In the genomic region with DNA sequence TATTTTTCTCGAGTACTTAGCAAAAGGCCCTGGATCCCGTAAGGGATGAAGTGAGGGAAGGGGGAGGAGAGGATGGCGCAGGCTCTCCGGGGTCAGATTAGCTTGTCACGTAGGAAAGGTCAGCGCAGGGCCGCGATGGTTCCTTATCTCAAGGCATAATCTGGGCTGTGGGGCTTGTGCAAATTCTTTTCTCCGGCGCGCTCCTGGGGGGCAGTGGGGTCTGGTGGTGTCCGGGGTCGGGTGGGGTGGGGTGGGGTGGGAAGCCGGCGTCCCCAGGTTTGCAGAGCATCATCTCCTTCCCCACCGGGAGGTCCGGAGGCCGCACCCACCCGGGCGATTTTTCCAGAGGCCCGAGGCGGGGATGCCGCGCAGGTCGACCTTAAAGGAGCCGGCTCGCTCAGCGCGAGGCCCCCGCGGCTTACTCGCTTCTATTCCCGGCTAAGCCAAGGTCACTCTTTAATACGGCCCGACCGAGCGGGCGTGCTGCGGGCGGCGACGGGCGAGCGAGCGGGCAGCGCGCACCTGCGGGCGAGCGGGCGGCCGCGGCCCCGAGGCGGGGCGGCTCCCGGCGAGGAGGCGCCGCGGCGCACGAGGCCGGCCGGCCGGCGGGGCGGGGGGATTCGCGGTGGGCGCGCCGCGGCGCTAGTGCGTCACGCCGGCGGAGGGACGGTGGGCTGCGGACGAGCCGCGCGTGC, we compare ENCODE assay signal across 8 mouse cellular contexts. TPM values are rescaled to one million over a fixed set of nuclear protein-coding genes. Genes with fewer than 3 reads are reported as not detected.
A peak's percentile ranks its signal among the peaks of the same experiment; 100 is the strongest.
DNase-seq lines count a peak whose midpoint lies in the region; ATAC-seq lines count a peak whose summit lies in the region.

No protein-coding gene starts in this region.

- H3K27ac ChIP-seq in heart, embryonic 10.5 days, result peak overlapping the region; percentile 97
- H3K27ac ChIP-seq in embryonic facial prominence, embryonic 11.5 days (replicated peaks; ENCODE audit: low read depth, low read length), result no peak overlapping the region
- H3K27ac ChIP-seq in hindbrain, embryonic 12.5 days, result peak overlapping the region; percentile 93
- H3K27ac ChIP-seq in liver, embryonic 13.5 days, result peak overlapping the region; percentile 56

- DNase-seq in heart, embryonic 10.5 days (ENCODE audit: low spot score), result peak; percentile 83
- no peak for DNase-seq in heart, postnatal 36 days
- DNase-seq in ZHBTc4 (ENCODE audit: low read depth, low spot score), result peak; percentile 90
- peak; percentile 61 for DNase-seq in embryonic facial prominence, embryonic 11.5 days (ENCODE audit: low spot score)
- DNase-seq in liver, embryonic 13.5 days, result peak; percentile 40
- DNase-seq in right cerebral cortex, postnatal 4 days, result peak; percentile 67
- DNase-seq in spleen, postnatal 4 days (ENCODE audit: low spot score in 2 of 2), result no peak

- no peaks in the 10 kb centered on the region for H3K27me3 ChIP-seq in heart, embryonic 10.5 days (ENCODE audit: insufficient read depth, poor library complexity, severe bottlenecking)
- no peaks in the 10 kb centered on the region for H3K27me3 ChIP-seq in embryonic facial prominence, embryonic 11.5 days (ENCODE audit: control insufficient read depth, insufficient read depth, low read length)
- peaks cover 20% of the 10 kb centered on the region for H3K27me3 ChIP-seq in hindbrain, embryonic 12.5 days
- peaks cover 23% of the 10 kb centered on the region for H3K27me3 ChIP-seq in liver, embryonic 13.5 days

- 3% methylated on average over 85 of the region's 85 CpGs for WGBS in heart, embryonic 10.5 days
- WGBS in embryonic facial prominence, embryonic 11.5 days, result under 1% methylated on average over 69 of the region's 85 CpGs
- WGBS in hindbrain, embryonic 12.5 days, result under 1% methylated on average over 61 of the region's 85 CpGs
- WGBS in liver, embryonic 13.5 days (ENCODE audit: insufficient replicate concordance), result under 1% methylated on average over 63 of the region's 85 CpGs

- 0 out of 2 replicates have a peak, but pooled peaks cover 3% of the 10 kb centered on the region for H3K36me3 ChIP-seq in heart, embryonic 10.5 days
- H3K36me3 ChIP-seq in embryonic facial prominence, embryonic 11.5 days (replicated peaks; ENCODE audit: control insufficient read depth, insufficient read depth, low read depth, low read length), result no peaks in the 10 kb centered on the region
- H3K36me3 ChIP-seq in hindbrain, embryonic 12.5 days, result no peaks in the 10 kb centered on the region
- no peaks in the 10 kb centered on the region for H3K36me3 ChIP-seq in liver, embryonic 13.5 days

- H3K9ac ChIP-seq in embryonic facial prominence, embryonic 11.5 days (replicated peaks; ENCODE audit: low read length), result peak overlapping the region; percentile 84
- H3K9ac ChIP-seq in hindbrain, embryonic 12.5 days, result peak overlapping the region; percentile 86
- H3K9ac ChIP-seq in liver, embryonic 13.5 days, result peak overlapping the region; percentile 83

- peaks cover 13% of the 10 kb centered on the region for H3K4me1 ChIP-seq in heart, embryonic 10.5 days
- H3K4me1 ChIP-seq in embryonic facial prominence, embryonic 11.5 days (ENCODE audit: control insufficient read depth, insufficient read depth, low read length), result no peaks in the 10 kb centered on the region
- peaks cover 9% of the 10 kb centered on the region; the same call in 1 of the 2 replicates for H3K4me1 ChIP-seq in hindbrain, embryonic 12.5 days
- H3K4me1 ChIP-seq in liver, embryonic 13.5 days (replicated peaks), result peaks cover 48% of the 10 kb centered on the region

- peak overlapping the region; percentile 93 for H3K4me3 ChIP-seq in heart, embryonic 10.5 days
- H3K4me3 ChIP-seq in embryonic facial prominence, embryonic 11.5 days (ENCODE audit: low read depth, low read length), result peak overlapping the region; percentile 78
- peak overlapping the region; percentile 90 for H3K4me3 ChIP-seq in hindbrain, embryonic 12.5 days
- H3K4me3 ChIP-seq in liver, embryonic 13.5 days (replicated peaks), result peak overlapping the region; percentile 85

- peak; percentile 54 for ATAC-seq in embryonic facial prominence, embryonic 11.5 days (replicated peaks; ENCODE audit: insufficient number of reproducible peaks, low FRiP score, low TSS enrichment, low read depth)
- ATAC-seq in hindbrain, embryonic 12.5 days (ENCODE audit: low FRiP score), result peak; percentile 85
- ATAC-seq in liver, embryonic 13.5 days (ENCODE audit: low read depth), result peak; percentile 30

- H3K9me3 ChIP-seq in heart, embryonic 10.5 days, result no peaks in the 10 kb centered on the region
- no peaks in the 10 kb centered on the region for H3K9me3 ChIP-seq in embryonic facial prominence, embryonic 11.5 days (replicated peaks; ENCODE audit: control insufficient read depth, low read length)
- H3K9me3 ChIP-seq in hindbrain, embryonic 12.5 days (replicated peaks), result no peaks in the 10 kb centered on the region
- H3K9me3 ChIP-seq in liver, embryonic 13.5 days (replicated peaks), result no peaks in the 10 kb centered on the region

- intact Hi-C loops in heart, postnatal 36 days (cut with DNase I), result no loop called here

- H3K4me2 ChIP-seq in embryonic facial prominence, embryonic 11.5 days (ENCODE audit: low read depth, low read length), result peak overlapping the region; percentile 95
- H3K4me2 ChIP-seq in hindbrain, embryonic 12.5 days (replicated peaks), result peak overlapping the region; percentile 84
- peak overlapping the region; percentile 100 for H3K4me2 ChIP-seq in liver, embryonic 13.5 days

RNA-seq across cellular contexts. Expression of a gene that starts 4.0 kb away (rescaled TPM):
- 12.7 and 16.3 TPM in 2 replicates for polyA plus RNA-seq in heart, embryonic 10.5 days (2016; fragmentation: Nextera tagmentation; extraction: Ambion mirVana)
- under 1 TPM; 0.22 to 0.69 TPM for total RNA-seq in heart, postnatal 36 days (2021)
- 8.9 and 9.1 TPM in 2 replicates for polyA plus RNA-seq in embryonic facial prominence, embryonic 11.5 days (2014; fragmentation: Nextera tagmentation; extraction: Ambion mirVana)
- polyA plus RNA-seq in hindbrain, embryonic 12.5 days (2016; fragmentation: Nextera tagmentation; extraction: Ambion mirVana), result 14.8 and 14.9 TPM in 2 replicates
- 2.1 and 2.3 TPM in 2 replicates for polyA plus RNA-seq in liver, embryonic 13.5 days (2015; fragmentation: Nextera tagmentation; extraction: Ambion mirVana)

RNA-seq across cellular contexts. Expression of a gene that starts 28.0 kb away (rescaled TPM):
- polyA plus RNA-seq in heart, embryonic 10.5 days (2016; fragmentation: Nextera tagmentation; extraction: Ambion mirVana), result 1.9 and 3.1 TPM in 2 replicates
- 1 to 10 TPM in 1 of 2 experiments, under 1 TPM in 1; 0.46 to 8.8 TPM for total RNA-seq in heart, postnatal 36 days (2021)
- polyA plus RNA-seq in embryonic facial prominence, embryonic 11.5 days (2014; fragmentation: Nextera tagmentation; extraction: Ambion mirVana), result 0.42 and 1.4 TPM in 2 replicates
- 0.40 and 1.4 TPM in 2 replicates for polyA plus RNA-seq in hindbrain, embryonic 12.5 days (2016; fragmentation: Nextera tagmentation; extraction: Ambion mirVana)
- polyA plus RNA-seq in liver, embryonic 13.5 days (2015; fragmentation: Nextera tagmentation; extraction: Ambion mirVana), result 0.79 and 0.97 TPM in 2 replicates

RNA-seq across cellular contexts. Expression of a gene that starts 36.9 kb away (rescaled TPM):
- not detected in 2 replicates for polyA plus RNA-seq in heart, embryonic 10.5 days (2016; fragmentation: Nextera tagmentation; extraction: Ambion mirVana)
- total RNA-seq in heart, postnatal 36 days (2021), result not detected
- not detected in 2 replicates for polyA plus RNA-seq in embryonic facial prominence, embryonic 11.5 days (2014; fragmentation: Nextera tagmentation; extraction: Ambion mirVana)
- polyA plus RNA-seq in hindbrain, embryonic 12.5 days (2016; fragmentation: Nextera tagmentation; extraction: Ambion mirVana), result not detected in 2 replicates
- polyA plus RNA-seq in liver, embryonic 13.5 days (2015; fragmentation: Nextera tagmentation; extraction: Ambion mirVana), result not detected in 2 replicates

Comparison
In these comparisons a context has a peak if more than half of its experiments do, and no peak if none do; other contexts are left out.
1. DNase-seq: peak in heart, embryonic 10.5 days (single experiment), ZHBTc4 (single experiment), embryonic facial prominence, embryonic 11.5 days (single experiment), liver, embryonic 13.5 days (single experiment) and right cerebral cortex, postnatal 4 days (single experiment); none in heart, postnatal 36 days (0 of 2) and spleen, postnatal 4 days (0 of 2).
2. ATAC-seq: peak in every context shown above with its lines; median percentile 85 in hindbrain, embryonic 12.5 days; 54 in embryonic facial prominence, embryonic 11.5 days; 30 in liver, embryonic 13.5 days.
3. Peak in every context shown above with its lines, with median percentiles within 50 percentile points of each other: H3K4me3 ChIP-seq, H3K4me2 ChIP-seq and H3K9ac ChIP-seq.